Mouse (Mus musculus) megakaryocyte, embryonic 14.5 days (primary cell): Measurements from ENCODE around the gene Tubg1. TPM values are rescaled to one million over a fixed set of nuclear protein-coding genes. Genes with fewer than 3 reads are reported as not detected.

Experiments
- H3K27me3 ChIP-seq: replicated peaks from 2 replicates; pipeline ENCODE3; 2012; ENCODE audit warnings: inconsistent platforms
- H3K36me3 ChIP-seq: replicated peaks from 2 replicates; pipeline ENCODE3; 2012; ENCODE audit warnings: low read length, inconsistent platforms, mixed read lengths
- H3K4me1 ChIP-seq: 2 replicates; pipeline ENCODE4 v1.6.1; 2012; ENCODE audit warnings: inconsistent platforms
- H3K4me3 ChIP-seq: replicated peaks from 2 replicates; pipeline ENCODE3; 2012; ENCODE audit warnings: moderate library complexity, mild to moderate bottlenecking, inconsistent platforms
- H3K9me3 ChIP-seq: 2 replicates; pipeline ENCODE4 v1.6.1; 2012; ENCODE audit warnings: inconsistent platforms
- FLI1 ChIP-seq: IDR thresholded peaks from 2 replicates; pipeline ENCODE4 v1.6.1; 2012; ENCODE audit warnings: low read length, inconsistent platforms, mixed read lengths
- GATA1 ChIP-seq: IDR thresholded peaks from 3 replicates; pipeline ENCODE4 v1.6.1; 2012; ENCODE audit warnings: mixed read lengths, low read length, inconsistent platforms, borderline replicate concordance
- polyA plus RNA-seq: library from polyadenylated mRNA; stranded (reverse); fragments of >175 nt; gene quantifications from 2 replicates; pipeline ENCODE4 v1.2.3, GENCODE M21; 2012; ENCODE audit warnings: low replicate concordance; ENCODE audit not compliant: insufficient read depth

Gene Tubg1
- polyA plus RNA-seq, 1 experiment: 63.2 TPM

- H3K4me1 ChIP-seq: peaks cover 65% of the 10 kb centered on the region
- TF ChIP-seq FLI1: no peak
- no peak for TF ChIP-seq GATA1
- H3K36me3 ChIP-seq: no peaks in the 10 kb centered on the region
- no peak overlapping the region for H3K4me3 ChIP-seq
- peaks cover 98% of the 10 kb centered on the region for H3K27me3 ChIP-seq
- H3K9me3 ChIP-seq: no peaks in the 10 kb centered on the region
Measured at GRCm38 (mm10) chr11:101169301-101170107, 49.8 kb downstream of the Tubg1 start.

GRCm38 (mm10) chr11:101170354-101170810 is 50.6 kb downstream of the Tubg1 start, which contains the start of gene Cntnap1:
Cntnap1 (plus strand) TSS chr11:101170523.
- H3K9me3 ChIP-seq: no peaks in the 10 kb centered on the region
- H3K36me3 ChIP-seq: no peaks in the 10 kb centered on the region
- peak within 1 kb of the TSS; percentile 94 for H3K4me3 ChIP-seq
- no peak for TF ChIP-seq FLI1
- peaks cover 98% of the 10 kb centered on the region for H3K27me3 ChIP-seq
- peaks cover 66% of the 10 kb centered on the region for H3K4me1 ChIP-seq

GRCm38 (mm10) chr11:101170811-101171610 is 51.3 kb downstream of the Tubg1 start, which contains the start of gene Plekhh3:
Plekhh3 (minus strand) TSS chr11:101171351.
- no peaks in the 10 kb centered on the region for H3K9me3 ChIP-seq
- peaks cover 71% of the 10 kb centered on the region for H3K4me1 ChIP-seq
- H3K4me3 ChIP-seq: peak within 1 kb of the TSS; percentile 94
- no peak for TF ChIP-seq GATA1
- peaks cover 97% of the 10 kb centered on the region for H3K27me3 ChIP-seq
- no peaks in the 10 kb centered on the region for H3K36me3 ChIP-seq

DNA sequence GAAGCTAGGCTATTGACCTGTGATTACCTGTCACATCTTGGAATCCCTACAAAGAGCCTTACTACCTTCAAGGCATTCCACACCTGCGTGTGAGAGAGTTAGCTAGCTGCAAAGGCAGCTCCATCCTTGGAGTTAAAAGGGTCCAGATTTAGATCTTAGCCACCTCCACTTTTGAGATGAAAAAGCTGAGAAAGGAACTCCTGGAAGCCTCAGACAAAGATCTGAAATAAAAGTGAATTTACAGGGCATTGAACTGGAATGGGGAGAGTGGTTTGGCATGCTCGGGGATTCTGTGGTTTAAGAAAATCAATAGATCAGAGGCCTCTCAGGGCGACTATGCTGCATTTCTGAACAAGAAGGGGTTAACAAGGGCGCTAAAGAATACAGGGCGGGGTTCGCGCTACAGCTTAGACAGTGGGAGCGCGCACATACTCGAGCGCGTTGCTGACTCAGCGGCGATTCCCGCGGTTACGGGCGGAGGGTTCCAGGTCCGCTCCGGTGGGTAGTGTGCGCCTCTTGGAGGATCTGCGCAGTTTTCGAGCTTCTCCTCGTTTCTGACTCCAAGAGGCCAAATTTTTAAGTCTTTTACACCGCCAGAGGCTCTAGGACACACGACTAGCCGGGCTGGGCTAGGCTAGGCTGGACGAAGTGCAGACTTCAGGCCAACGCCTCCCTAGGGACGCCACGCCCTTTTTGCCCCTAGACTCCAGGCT is 52.1 kb downstream of the Tubg1 start:
- Histone ChIP-seq H3K4me3 (peak overlapping the region; percentile 94), H3K4me1 (peaks cover 80% of the 10 kb centered on the region), H3K9me3 (no peaks in the 10 kb centered on the region), H3K36me3 (no peaks in the 10 kb centered on the region), H3K27me3 (peaks cover 97% of the 10 kb centered on the region)
- TF ChIP-seq FLI1: no peak
- TF ChIP-seq GATA1: no peak

DNA sequence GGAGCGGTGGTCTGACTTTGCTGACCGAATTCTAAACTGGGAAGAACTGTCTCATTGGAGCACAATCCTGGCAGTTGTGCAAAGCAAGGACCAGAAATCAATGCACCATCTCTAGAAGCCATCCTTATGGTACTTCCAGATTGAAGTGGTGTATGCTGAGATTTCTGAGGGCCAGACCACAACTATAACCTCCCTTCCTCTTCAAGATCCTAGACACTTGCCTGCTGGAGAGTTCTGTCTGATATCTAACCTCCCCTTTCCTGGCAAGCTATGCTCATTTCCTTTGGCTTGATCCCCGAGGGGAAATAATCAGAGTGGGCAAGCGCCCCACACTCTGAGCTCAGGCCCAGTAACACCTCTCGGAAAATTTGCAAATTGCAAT is 52.7 kb downstream of the Tubg1 start:
- Histone ChIP-seq H3K4me3 (peak overlapping the region; percentile 94), H3K4me1 (peaks cover 83% of the 10 kb centered on the region), H3K9me3 (no peaks in the 10 kb centered on the region), H3K36me3 (no peaks in the 10 kb centered on the region), H3K27me3 (peaks cover 97% of the 10 kb centered on the region)
- TF ChIP-seq FLI1 (no peak), GATA1 (no peak)

DNA sequence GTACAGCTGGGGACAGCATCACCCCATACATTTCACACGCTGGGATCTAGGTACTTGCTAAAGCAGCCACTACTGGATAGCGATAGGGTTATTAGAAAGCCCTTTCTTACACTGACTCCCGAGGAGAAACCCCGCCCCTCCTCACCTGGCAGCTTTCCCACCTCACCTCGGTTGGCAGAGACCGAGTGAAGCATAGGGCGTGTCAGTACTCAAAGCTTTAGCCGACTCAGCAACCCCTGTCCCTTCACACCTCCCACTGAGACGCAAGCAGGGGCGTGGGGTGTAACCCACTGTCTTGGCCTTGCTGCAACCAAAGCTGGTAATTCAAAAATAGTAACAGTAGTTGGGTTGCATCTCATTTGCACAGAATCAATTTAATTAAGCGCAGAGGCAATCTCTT is 53.4 kb downstream of the Tubg1 start:
- H3K4me1 ChIP-seq: peaks cover 83% of the 10 kb centered on the region

GRCm38 (mm10) chr11:101173631-101174388 is 54.1 kb downstream of the Tubg1 start:
- peaks cover 97% of the 10 kb centered on the region for H3K27me3 ChIP-seq

More for the DNA sequence above, 53.4 kb downstream of the Tubg1 start:
- TF ChIP-seq FLI1 (no peak), GATA1 (no peak)
- Histone ChIP-seq H3K4me3 (peak overlapping the region; percentile 89), H3K27me3 (peaks cover 97% of the 10 kb centered on the region), H3K9me3 (no peaks in the 10 kb centered on the region), H3K36me3 (no peaks in the 10 kb centered on the region)

GRCm38 (mm10) chr11:101174389-101174745 is 54.6 kb downstream of the Tubg1 start:
- Histone ChIP-seq H3K4me1 (peaks cover 94% of the 10 kb centered on the region), H3K9me3 (no peaks in the 10 kb centered on the region), H3K4me3 (peak overlapping the region; percentile 89), H3K27me3 (peaks cover 97% of the 10 kb centered on the region), H3K36me3 (no peaks in the 10 kb centered on the region)
- TF ChIP-seq GATA1 (no peak), FLI1 (no peak)

More at GRCm38 (mm10) chr11:101173631-101174388, 54.1 kb downstream of the Tubg1 start:
- H3K4me1 ChIP-seq: peaks cover 90% of the 10 kb centered on the region
- TF ChIP-seq FLI1 (no peak), GATA1 (no peak)
- no peaks in the 10 kb centered on the region for H3K36me3 ChIP-seq
- peak overlapping the region; percentile 89 for H3K4me3 ChIP-seq
- H3K9me3 ChIP-seq: no peaks in the 10 kb centered on the region

GRCm38 (mm10) chr11:101174851-101175628 is 55.3 kb downstream of the Tubg1 start, which contains the start of gene Ccr10:
Ccr10 (minus strand) TSS chr11:101175443.
- TF ChIP-seq GATA1 (no peak), FLI1 (no peak)
- Histone ChIP-seq H3K4me1 (peaks cover 96% of the 10 kb centered on the region), H3K9me3 (no peaks in the 10 kb centered on the region), H3K27me3 (peaks cover 93% of the 10 kb centered on the region), H3K4me3 (peak within 1 kb of the TSS; percentile 89), H3K36me3 (no peaks in the 10 kb centered on the region)
